ENCODE assay signal across 7 mouse cellular contexts in genomic region chr11:96861446-96861845, GRCm38 (mm10). TPM values are rescaled to one million over a fixed set of nuclear protein-coding genes. Genes with fewer than 3 reads are reported as not detected.
DNase-seq lines count a peak whose midpoint lies in the region; ATAC-seq and TF ChIP-seq lines count a peak whose summit lies in the region.

No protein-coding gene starts in this region.

- peak overlapping the region; percentile 46 for H3ac ChIP-seq in C2C12 (ENCODE audit: control insufficient read depth, insufficient read length, low read depth)

- TF ChIP-seq CTCF in C2C12 (IDR thresholded peaks at IDR 0.05; ENCODE audit: control insufficient read depth, insufficient read depth, insufficient read length) (no peak), MEL (IDR thresholded peaks at IDR 0.05 in 2 of 3, conservative IDR thresholded peaks at IDR 0.05 in 1 of 3; ENCODE audit: control insufficient read depth in 1 of 3, insufficient read depth in 1 of 3, low read depth in 2 of 3, low read length in 3 of 3, poor library complexity in 1 of 3, severe bottlenecking in 1 of 3) (no peak; a peak in 1 of 6 replicates)

- under 1% methylated on average over 20 of the region's 20 CpGs for WGBS in forebrain, embryonic 11.5 days
- WGBS in limb, embryonic 14.5 days, result 1% methylated on average over 20 of the region's 20 CpGs
- 2% methylated on average over 20 of the region's 20 CpGs for WGBS in midbrain, embryonic 15.5 days

- no peak overlapping the region for H3K27ac ChIP-seq in MEL (ENCODE audit: control insufficient read depth, low read depth, low read length)
- no peak overlapping the region for H3K27ac ChIP-seq in forebrain, embryonic 11.5 days (ENCODE audit: low read depth, low read length)
- no peak overlapping the region for H3K27ac ChIP-seq in limb, embryonic 14.5 days (replicated peaks; ENCODE audit: low read depth, low read length)
- H3K27ac ChIP-seq in midbrain, embryonic 15.5 days, result no peak overlapping the region

- no peaks in the 10 kb centered on the region for H3K27me3 ChIP-seq in C2C12 (ENCODE audit: control insufficient read depth, insufficient read depth, insufficient read length)
- no peaks in the 10 kb centered on the region; a peak in 1 of 4 replicates for H3K27me3 ChIP-seq in MEL (ENCODE audit: control insufficient read depth in 1 of 2, insufficient read depth in 2 of 2, low read length in 2 of 2)
- no peaks in the 10 kb centered on the region for H3K27me3 ChIP-seq in forebrain, embryonic 11.5 days (ENCODE audit: control insufficient read depth, insufficient read depth, low read length)
- H3K27me3 ChIP-seq in limb, embryonic 14.5 days (ENCODE audit: control insufficient read depth, insufficient read depth, low read length), result 0 out of 2 replicates have a peak, but pooled peaks cover 5% of the 10 kb centered on the region
- no peaks in the 10 kb centered on the region for H3K27me3 ChIP-seq in midbrain, embryonic 15.5 days (replicated peaks)

- H3K36me3 ChIP-seq in C2C12 (ENCODE audit: control insufficient read depth, insufficient read depth) (no peaks in the 10 kb centered on the region), MEL (ENCODE audit: control insufficient read depth in 1 of 2, insufficient read depth in 2 of 2, low read length in 2 of 2) (no peaks in the 10 kb centered on the region)
- no peaks in the 10 kb centered on the region for H3K36me3 ChIP-seq in forebrain, embryonic 11.5 days (ENCODE audit: control insufficient read depth, insufficient read depth, low read length)
- peaks cover 18% of the 10 kb centered on the region; the same call in 1 of the 2 replicates for H3K36me3 ChIP-seq in limb, embryonic 14.5 days (ENCODE audit: control insufficient read depth, insufficient read depth, low read length)
- H3K36me3 ChIP-seq in midbrain, embryonic 15.5 days (replicated peaks), result no peaks in the 10 kb centered on the region

- peak; percentile 28 for DNase-seq in MEL (ENCODE audit: low read depth, low spot score)
- no peak for DNase-seq in forebrain, embryonic 11.5 days (ENCODE audit: low spot score)
- DNase-seq in heart, postnatal 4 days, result peak; percentile 69
- DNase-seq in limb, embryonic 14.5 days (ENCODE audit: low spot score), result peak; percentile 69

- H3K4me2 ChIP-seq in forebrain, embryonic 11.5 days (ENCODE audit: low read depth, low read length, severe bottlenecking), result peak overlapping the region; percentile 86
- H3K4me2 ChIP-seq in limb, embryonic 14.5 days (replicated peaks; ENCODE audit: low read depth, low read length, severe bottlenecking), result peak overlapping the region; percentile 77
- peak overlapping the region; percentile 93 for H3K4me2 ChIP-seq in midbrain, embryonic 15.5 days

- no peaks in the 10 kb centered on the region for H3K79me2 ChIP-seq in C2C12 (ENCODE audit: control insufficient read depth, insufficient read depth)
- no peaks in the 10 kb centered on the region for H3K79me2 ChIP-seq in MEL (ENCODE audit: control insufficient read depth, insufficient read depth, low read length, poor library complexity)

- no peak for TF ChIP-seq EP300 in MEL (IDR thresholded peaks at IDR 0.05; ENCODE audit: low read depth in 1 of 2, low read length in 2 of 2)

- peak; percentile 23; the same call in 1 of the 2 replicates for ATAC-seq in forebrain, embryonic 11.5 days (replicated peaks; ENCODE audit: low FRiP score)
- ATAC-seq in limb, embryonic 14.5 days (ENCODE audit: low FRiP score, low read depth), result peak; percentile 24
- peak; percentile 48; the same call in 1 of the 2 replicates for ATAC-seq in midbrain, embryonic 15.5 days (replicated peaks)
- no peak for ATAC-seq in inflammation-experienced regulatory T-cells, adult 6 months

- no peak for TF ChIP-seq RAD21 in MEL (IDR thresholded peaks at IDR 0.05; ENCODE audit: low read depth, low read length)

- H3K79me3 ChIP-seq in C2C12 (ENCODE audit: low read depth), result no peaks in the 10 kb centered on the region

- peak overlapping the region; percentile 34 for H3K9ac ChIP-seq in MEL (ENCODE audit: control insufficient read depth, low read depth, low read length, poor library complexity, severe bottlenecking)
- peak overlapping the region; percentile 45 for H3K9ac ChIP-seq in forebrain, embryonic 11.5 days (ENCODE audit: low read length)
- H3K9ac ChIP-seq in limb, embryonic 14.5 days (ENCODE audit: low read depth, low read length, severe bottlenecking), result 0 out of 2 replicates have a peak overlapping the region, but pooled peaks have one; percentile 36
- peak overlapping the region; percentile 33 for H3K9ac ChIP-seq in midbrain, embryonic 15.5 days

- peak overlapping the region; percentile 38 for H3K4me3 ChIP-seq in C2C12 (ENCODE audit: insufficient read depth, poor library complexity, severe bottlenecking)
- H3K4me3 ChIP-seq in MEL (ENCODE audit: control insufficient read depth in 1 of 2, insufficient read depth in 1 of 2, low read depth in 2 of 2, low read length in 2 of 2), result peak overlapping the region; percentile 56 to 64
- H3K4me3 ChIP-seq in forebrain, embryonic 11.5 days (ENCODE audit: low read depth, low read length), result peak overlapping the region; percentile 36
- H3K4me3 ChIP-seq in limb, embryonic 14.5 days (replicated peaks; ENCODE audit: low read length), result peak overlapping the region; percentile 40
- peak overlapping the region; percentile 46 for H3K4me3 ChIP-seq in midbrain, embryonic 15.5 days

- peaks cover 0 to 10% of the 10 kb centered on the region in 2 experiments; a peak in 1 of 4 replicates for H3K4me1 ChIP-seq in MEL (ENCODE audit: control insufficient read depth in 1 of 2, insufficient read depth in 2 of 2, low read length in 2 of 2)
- H3K4me1 ChIP-seq in forebrain, embryonic 11.5 days (replicated peaks; ENCODE audit: control insufficient read depth, insufficient read depth, low read length), result peaks cover 15% of the 10 kb centered on the region
- peaks cover 18% of the 10 kb centered on the region for H3K4me1 ChIP-seq in limb, embryonic 14.5 days (ENCODE audit: control insufficient read depth, insufficient read depth, low read length)
- H3K4me1 ChIP-seq in midbrain, embryonic 15.5 days, result peaks cover 30% of the 10 kb centered on the region

- H3K9me3 ChIP-seq in MEL (replicated peaks; ENCODE audit: insufficient read depth, low read length), result no peaks in the 10 kb centered on the region
- no peaks in the 10 kb centered on the region for H3K9me3 ChIP-seq in forebrain, embryonic 11.5 days (ENCODE audit: control insufficient read depth, low read length)
- H3K9me3 ChIP-seq in limb, embryonic 14.5 days (ENCODE audit: control insufficient read depth, low read length), result no peaks in the 10 kb centered on the region
- H3K9me3 ChIP-seq in midbrain, embryonic 15.5 days, result no peaks in the 10 kb centered on the region

- TF ChIP-seq POLR2A in MEL (IDR thresholded peaks at IDR 0.05; ENCODE audit: control insufficient read depth in 1 of 2, insufficient read depth in 1 of 2, low read depth in 1 of 2, low read length in 2 of 2, poor library complexity in 1 of 2), result no peak
- TF ChIP-seq POLR2A in limb, embryonic 14.5 days (IDR thresholded peaks at IDR 0.05; ENCODE audit: borderline replicate concordance, extremely low read depth, insufficient read depth, insufficient read length), result no peak

TF ChIP-seq in C2C12, 6 proteins besides CTCF, POLR2A, EP300 and RAD21 (continues in another document):
- TF ChIP-seq CEBPB (IDR thresholded peaks at IDR 0.05; ENCODE audit: low read depth) (no peak), MAX (IDR thresholded peaks at IDR 0.05) (no peak), USF1 (IDR thresholded peaks at IDR 0.05; ENCODE audit: low read depth) (no peak)

TF ChIP-seq in MEL, 35 proteins besides CTCF, POLR2A, EP300 and RAD21 (continues in another document):
- TF ChIP-seq CHD2 (IDR thresholded peaks at IDR 0.05; ENCODE audit: low read length) (no peak), USF1 (IDR thresholded peaks at IDR 0.05; ENCODE audit: low read depth, low read length) (no peak), MYC (IDR thresholded peaks at IDR 0.05; ENCODE audit: low read depth, low read length) (no peak)

RNA-seq across cellular contexts. Expression of gene Copz2, which starts 11.8 kb away (rescaled TPM):
- polyA plus RNA-seq in C2C12 (2012; fragmentation: generic; extraction: Trizol) (29.0 TPM), MEL (2012; ENCODE audit: insufficient read depth in 1 of 2, insufficient read length in 2 of 2, low read depth in 1 of 2, low replicate concordance in 2 of 2, missing spikeins in 1 of 2) (1 to 10 TPM in 1 of 2 experiments, not detected in 1; 6.3 TPM)
- total RNA-seq in MEL (2012; rRNA removed), result 0.95 and 2.1 TPM in 2 replicates
- 33.2 and 33.8 TPM in 2 replicates for polyA plus RNA-seq in forebrain, embryonic 11.5 days (2014; fragmentation: Nextera tagmentation; extraction: Ambion mirVana)
- total RNA-seq in heart, postnatal 4 days (2021), result 10 to 100 TPM; 51.2 to 52.7 TPM
- 117 and 141 TPM in 2 replicates for polyA plus RNA-seq in limb, embryonic 14.5 days (2012; rRNA removed)
- 201 and 210 TPM in 2 replicates for polyA plus RNA-seq in limb, embryonic 14.5 days (2014; fragmentation: Nextera tagmentation; extraction: Ambion mirVana)
- polyA plus RNA-seq in midbrain, embryonic 15.5 days (2015; fragmentation: Nextera tagmentation; extraction: Ambion mirVana), result 19.9 and 20.5 TPM in 2 replicates
- not detected for polyA plus RNA-seq in inflammation-experienced regulatory T-cells, adult 6 months (2017; shearing (Covaris generic))

RNA-seq across cellular contexts. Expression of gene Nfe2l1, which starts 31.7 kb away (rescaled TPM):
- polyA plus RNA-seq in C2C12 (2012; fragmentation: generic; extraction: Trizol) (89.3 TPM), MEL (2012; ENCODE audit: insufficient read depth in 1 of 2, insufficient read length in 2 of 2, low read depth in 1 of 2, low replicate concordance in 2 of 2, missing spikeins in 1 of 2) (10 to 100 TPM; 37.5 to 66.5 TPM)
- total RNA-seq in MEL (2012; rRNA removed), result 44.8 and 47.0 TPM in 2 replicates
- 38.6 and 42.9 TPM in 2 replicates for polyA plus RNA-seq in forebrain, embryonic 11.5 days (2014; fragmentation: Nextera tagmentation; extraction: Ambion mirVana)
- total RNA-seq in heart, postnatal 4 days (2021), result 100 to 1,000 TPM; 200 to 203 TPM
- 94.5 and 125 TPM in 2 replicates for polyA plus RNA-seq in limb, embryonic 14.5 days (2012; rRNA removed)
- 42.0 and 49.6 TPM in 2 replicates for polyA plus RNA-seq in limb, embryonic 14.5 days (2014; fragmentation: Nextera tagmentation; extraction: Ambion mirVana)
- 80.9 and 81.2 TPM in 2 replicates for polyA plus RNA-seq in midbrain, embryonic 15.5 days (2015; fragmentation: Nextera tagmentation; extraction: Ambion mirVana)
- 10 to 100 TPM; 17.8 to 21.4 (median 20.7) TPM for polyA plus RNA-seq in inflammation-experienced regulatory T-cells, adult 6 months (2017; shearing (Covaris generic))

RNA-seq across cellular contexts. Expression of gene Cdk5rap3, which starts 54.9 kb away (rescaled TPM):
- polyA plus RNA-seq in C2C12 (2012; fragmentation: generic; extraction: Trizol) (33.1 TPM), MEL (2012; ENCODE audit: insufficient read depth in 1 of 2, insufficient read length in 2 of 2, low read depth in 1 of 2, low replicate concordance in 2 of 2, missing spikeins in 1 of 2) (10 to 100 TPM in 1 of 2 experiments, not detected in 1; 55.4 TPM)
- total RNA-seq in MEL (2012; rRNA removed), result 45.2 and 48.9 TPM in 2 replicates
- 83.4 and 94.0 TPM in 2 replicates for polyA plus RNA-seq in forebrain, embryonic 11.5 days (2014; fragmentation: Nextera tagmentation; extraction: Ambion mirVana)
- 10 to 100 TPM; 34.6 to 35.6 TPM for total RNA-seq in heart, postnatal 4 days (2021)
- 71.4 and 74.5 TPM in 2 replicates for polyA plus RNA-seq in limb, embryonic 14.5 days (2012; rRNA removed)
- 79.6 and 83.6 TPM in 2 replicates for polyA plus RNA-seq in limb, embryonic 14.5 days (2014; fragmentation: Nextera tagmentation; extraction: Ambion mirVana)
- 88.2 and 91.7 TPM in 2 replicates for polyA plus RNA-seq in midbrain, embryonic 15.5 days (2015; fragmentation: Nextera tagmentation; extraction: Ambion mirVana)
- polyA plus RNA-seq in inflammation-experienced regulatory T-cells, adult 6 months (2017; shearing (Covaris generic)), result 100 to 1,000 TPM in 1 of 3 experiments, 10 to 100 TPM in 2; 93.2 to 124 (median 96.9) TPM
